Mouse (Mus musculus) left cerebral cortex, postnatal 14 days (tissue): ENCODE data around the gene Ccdc18. TPM values are rescaled to one million over a fixed set of nuclear protein-coding genes. Genes with fewer than 3 reads are reported as not detected.
"Not testable (repeated sequence)": the region's sequence is repeated elsewhere in the genome, so short reads cannot be mapped to it uniquely, and the experiment has no call there.

ENCODE experiments used
- DNase-seq, 2 experiments: peaks; one replicate each; pipeline ENCODE4 v3.0.0; 2021 to 2022; ENCODE audit warnings: low spot score in 2 of 2, mixed read lengths in 1 of 2
- intact Hi-C: fragments of 180-260 bp; cut with DNase I; formaldehyde crosslinking; loops from one replicate; pipeline ENCODE4 v1.15.1; 2025
- total RNA-seq, 2 experiments: library from RNA; stranded (reverse); gene quantifications; 2 replicates each; pipeline ENCODE4 v1.2.3; 2021

Gene Ccdc18
- total RNA-seq, 2 experiments from 2014 or later, result 0.61 to 0.90 TPM

- intact Hi-C loops, result no loop called here
Measured at GRCm38 (mm10) chr5:108246314-108246765, 113.7 kb downstream of the Ccdc18 start.

GRCm38 (mm10) chr5:108250033-108250432, 117.4 kb downstream of the Ccdc18 start:
- DNase-seq, result no peak
- intact Hi-C loops, result no loop called here

More at GRCm38 (mm10) chr5:108246314-108246765, 113.7 kb downstream of the Ccdc18 start:
- peak in 1 of 2 experiments; percentile 5 for DNase-seq

DNA sequence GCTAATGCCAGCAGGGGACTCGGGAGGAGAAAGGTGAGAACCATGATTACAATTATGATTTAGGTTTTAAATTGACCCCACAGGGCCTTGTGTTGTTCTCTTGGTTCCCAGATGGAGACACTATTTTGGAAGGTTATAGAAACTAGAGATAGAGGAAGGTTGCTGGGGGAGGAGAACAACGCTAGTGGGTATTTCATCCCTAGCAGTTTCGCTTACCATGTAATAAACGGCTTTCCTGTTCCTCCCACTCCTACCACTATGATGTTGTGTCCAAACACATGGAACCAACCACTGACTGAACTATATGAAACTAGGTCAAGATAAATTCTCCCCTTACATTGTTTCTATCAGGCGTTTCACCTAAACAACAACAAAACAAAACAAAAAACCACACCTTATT, 122.6 kb downstream of the Ccdc18 start:
- intact Hi-C loops, result no loop called here
- no peak for DNase-seq

DNA sequence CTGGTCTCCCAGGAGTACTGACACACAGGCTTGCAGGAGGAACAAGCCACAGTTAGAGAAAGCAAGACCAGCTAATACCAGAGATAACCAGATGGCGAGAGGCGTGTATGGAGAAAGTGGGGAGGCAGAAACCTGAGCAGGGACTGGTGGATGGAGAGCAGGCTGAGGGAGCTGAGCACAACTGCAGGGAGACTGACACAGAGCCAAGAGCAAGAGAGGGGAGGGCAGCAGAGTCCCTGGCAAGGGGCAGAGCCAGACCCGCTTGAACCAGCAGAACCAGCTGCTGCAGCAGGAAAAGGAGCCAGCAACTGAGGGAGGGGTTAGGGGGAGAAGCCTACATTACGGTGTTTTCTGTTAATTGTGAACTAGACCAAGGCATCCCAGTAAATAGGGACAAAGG, 130.0 kb downstream of the Ccdc18 start:
- peak; percentile 10 to 51 for DNase-seq
- intact Hi-C loops, result no loop called here

GRCm38 (mm10) chr5:108263785-108264184, 131.1 kb downstream of the Ccdc18 start:
- DNase-seq, intact Hi-C loops: not testable (repeated sequence)

DNA sequence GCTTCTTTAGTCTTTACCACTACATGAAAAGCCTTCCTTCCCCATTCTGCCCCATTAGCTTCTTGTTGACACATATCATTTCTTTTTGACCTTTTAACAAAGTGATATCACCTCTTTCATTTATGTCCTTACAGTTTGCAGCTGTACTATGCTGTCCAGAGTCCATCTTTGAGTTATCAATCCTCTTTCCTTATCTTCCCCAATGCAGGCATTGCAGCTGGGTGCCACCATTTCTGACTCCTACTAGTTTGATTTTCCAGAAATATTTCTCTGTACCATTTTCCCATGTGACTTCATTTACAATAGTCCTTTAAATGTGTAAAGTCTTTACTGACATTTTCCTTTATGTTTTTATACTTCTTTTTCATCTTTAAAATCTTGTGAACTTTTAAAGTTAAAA, 134.3 kb downstream of the Ccdc18 start:
- DNase-seq, result no peak
- intact Hi-C loops, result no loop called here

GRCm38 (mm10) chr5:108268127-108269062, 135.7 kb downstream of the Ccdc18 start, which contains the start of gene Dr1:
Gene Dr1, plus strand, starts transcription at chr5:108268897.
- peak; percentile 78 to 85 for DNase-seq
- intact Hi-C loops, result loop anchor here (2.0 kb wide), 1 partner anchor 44 kb away; the partner anchor contains the start of gene Pigg

GRCm38 (mm10) chr5:108269063-108269810, 136.6 kb downstream of the Ccdc18 start:
- DNase-seq, result no peak

GRCm38 (mm10) chr5:108269811-108270151, 137.1 kb downstream of the Ccdc18 start:
- intact Hi-C loops, result loop anchor here (2.0 kb wide), 1 partner anchor 43 kb away; the partner anchor contains the start of gene Pigg
- no peak for DNase-seq

More at GRCm38 (mm10) chr5:108269063-108269810, 136.6 kb downstream of the Ccdc18 start:
- intact Hi-C loops, result loop anchor here (2.0 kb wide), 1 partner anchor 44 kb away; the partner anchor contains the start of gene Pigg

GRCm38 (mm10) chr5:108270415-108270814, 137.7 kb downstream of the Ccdc18 start:
- intact Hi-C loops, result no loop called here
- DNase-seq, result no peak

DNA sequence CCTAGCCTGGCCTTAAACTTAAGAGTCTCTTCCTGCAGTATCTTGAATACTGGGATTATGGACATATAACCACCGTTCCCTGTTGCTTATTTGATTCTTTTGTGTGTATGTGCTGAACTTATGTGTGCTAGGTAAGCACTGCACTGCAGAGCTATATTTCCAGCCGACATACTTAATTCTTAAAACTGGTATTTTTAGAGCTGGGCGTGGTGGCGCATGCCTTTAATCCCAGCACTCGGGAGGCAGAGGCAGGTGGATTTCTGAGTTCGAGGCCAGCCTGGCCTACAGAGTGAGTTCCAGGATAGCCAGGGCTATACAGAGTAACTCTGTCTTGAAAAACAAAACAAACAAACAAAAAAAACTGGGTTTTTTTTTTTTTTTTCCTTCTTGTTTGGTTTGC, 138.7 kb downstream of the Ccdc18 start:
- intact Hi-C loops, result not testable (repeated sequence)

More for the DNA sequence above, 138.7 kb downstream of the Ccdc18 start:
- not testable (repeated sequence) for DNase-seq

Other genes with a start within 250 kb of the Ccdc18 start
- gene Rpl5, start 232.4 kb upstream of the Ccdc18 start, total RNA-seq, result 10 to 100 TPM; 82.2 to 89.6 TPM
- gene Fam69a, start 145.8 kb upstream of the Ccdc18 start, total RNA-seq, result 10 to 100 TPM; 42.3 to 47.3 TPM
- 10 to 100 TPM; 45.9 to 50.6 TPM for gene Mtf2, start 67.2 kb upstream of the Ccdc18 start, total RNA-seq
- 10 to 100 TPM; 20.2 to 22.1 TPM for gene Tmed5, start 255 bp upstream of the Ccdc18 start, total RNA-seq
- 10 to 100 TPM; 38.5 to 39.7 TPM for gene Dr1, start 136.0 kb downstream of the Ccdc18 start, total RNA-seq
- 10 to 100 TPM; 10.5 to 10.7 TPM for gene Pigg, start 179.7 kb downstream of the Ccdc18 start, total RNA-seq
- gene Gm42517, start 235.0 kb downstream of the Ccdc18 start, total RNA-seq, result 10 to 100 TPM; 76.9 to 78.2 TPM